Mouse (Mus musculus): ENCODE data around the gene Fxyd1.

Fxyd1 gene

DNA sequence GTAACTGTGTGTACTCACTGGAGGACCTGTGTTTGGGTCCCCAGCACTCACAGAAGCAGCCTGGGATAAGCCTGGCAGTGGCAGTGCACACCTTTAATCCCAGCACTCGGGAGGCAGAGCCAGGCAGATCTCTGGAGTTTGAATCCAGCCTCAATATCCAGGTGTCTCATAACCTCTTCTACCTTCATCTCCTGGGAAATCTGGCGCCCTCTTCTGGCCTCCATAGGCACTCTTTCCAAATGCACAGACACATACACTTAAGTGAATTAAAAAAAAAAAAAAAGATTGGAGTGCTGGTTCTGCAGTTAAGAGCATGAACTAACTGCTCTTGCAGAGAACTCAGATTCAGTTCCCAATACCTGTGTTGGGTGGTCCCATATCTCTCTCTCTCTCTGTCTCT lies 26.3 kb downstream of the Fxyd1 start:
- DNase-seq (ENCODE audit: inconsistent age in 2 of 2, low spot score in 1 of 2), result no peak

DNA sequence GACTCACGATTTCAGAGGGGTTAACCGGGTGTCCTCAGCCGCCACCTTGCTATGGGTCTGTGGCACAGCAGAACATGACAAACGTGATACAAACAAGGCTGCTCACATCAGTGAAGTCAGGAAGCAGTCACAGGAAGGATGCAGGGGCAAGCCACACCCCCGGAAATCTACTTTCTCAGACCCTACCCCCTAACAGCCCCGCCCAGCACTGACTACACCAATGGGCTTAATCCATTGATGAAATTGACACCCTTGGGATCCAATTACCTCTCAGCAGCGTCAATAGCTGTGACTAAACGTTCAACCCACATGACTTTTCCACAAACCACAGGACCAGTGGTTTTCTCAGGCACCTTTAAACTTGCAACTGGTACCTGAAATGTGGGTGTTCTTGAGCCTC lies 28.4 kb downstream of the Fxyd1 start:
- no peak for DNase-seq (ENCODE audit: inconsistent age in 2 of 2, low spot score in 1 of 2)

DNA sequence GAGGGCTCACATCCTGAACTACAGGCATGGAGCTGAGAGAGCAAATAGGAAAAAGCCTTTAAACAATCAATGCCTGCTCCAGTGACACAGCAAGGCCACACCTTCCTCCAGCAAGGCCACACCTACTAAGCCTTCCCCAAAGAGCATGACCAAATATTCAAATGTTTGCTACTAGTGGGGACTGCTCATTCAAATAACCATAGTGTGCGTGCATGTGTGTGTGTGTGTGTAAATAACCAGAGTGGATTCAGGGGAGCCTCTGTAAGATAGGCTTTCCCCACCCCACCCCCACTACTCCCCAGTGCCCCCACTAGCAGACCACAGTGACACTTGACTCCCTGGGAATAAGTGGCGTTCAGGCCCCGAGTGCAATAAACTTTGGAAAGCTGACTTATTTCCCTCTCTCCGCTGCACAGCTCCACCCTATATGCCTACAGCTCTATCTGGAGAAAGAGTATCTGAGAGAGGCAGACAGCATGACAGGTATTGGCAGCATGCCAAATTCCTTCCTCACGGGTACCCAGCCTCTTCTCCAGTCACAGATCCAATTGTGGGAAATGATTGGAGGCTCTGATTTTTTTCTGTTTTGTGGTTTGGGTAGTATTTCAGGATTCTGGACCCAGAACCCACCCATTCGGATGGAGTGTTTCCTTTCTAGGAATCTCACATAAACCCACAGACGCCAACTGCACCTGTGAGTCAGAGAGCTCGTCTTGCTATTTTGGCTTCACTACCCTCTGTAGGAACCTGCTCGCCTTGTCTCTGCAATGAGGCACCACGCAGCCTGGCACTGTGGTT lies 39.7 kb downstream of the Fxyd1 start:
- DNase-seq (ENCODE audit: inconsistent age in 2 of 2, low spot score in 1 of 2), result peak; percentile 33 to 75

DNA sequence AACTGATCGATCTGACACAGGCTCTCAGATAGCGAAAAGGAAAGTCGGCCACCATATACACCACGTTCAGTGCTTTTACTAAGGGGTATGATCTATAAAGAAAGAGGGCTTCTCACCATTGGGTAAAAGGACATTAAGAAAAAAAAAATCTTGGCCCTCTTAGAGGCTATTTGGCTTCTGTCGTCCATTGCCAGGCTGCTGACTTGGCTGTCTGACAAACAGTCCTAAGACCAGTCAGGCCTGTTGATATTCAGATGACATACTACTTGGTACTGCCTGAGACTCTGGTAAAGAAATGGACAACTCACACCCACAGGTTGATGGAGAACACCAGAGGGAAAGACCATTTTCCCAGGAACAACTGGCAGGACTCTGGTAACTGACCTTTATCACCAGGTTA lies 44.0 kb downstream of the Fxyd1 start:
- peak in 1 of 2 experiments; percentile 46 for DNase-seq (ENCODE audit: inconsistent age in 2 of 2, low spot score in 1 of 2)

DNA sequence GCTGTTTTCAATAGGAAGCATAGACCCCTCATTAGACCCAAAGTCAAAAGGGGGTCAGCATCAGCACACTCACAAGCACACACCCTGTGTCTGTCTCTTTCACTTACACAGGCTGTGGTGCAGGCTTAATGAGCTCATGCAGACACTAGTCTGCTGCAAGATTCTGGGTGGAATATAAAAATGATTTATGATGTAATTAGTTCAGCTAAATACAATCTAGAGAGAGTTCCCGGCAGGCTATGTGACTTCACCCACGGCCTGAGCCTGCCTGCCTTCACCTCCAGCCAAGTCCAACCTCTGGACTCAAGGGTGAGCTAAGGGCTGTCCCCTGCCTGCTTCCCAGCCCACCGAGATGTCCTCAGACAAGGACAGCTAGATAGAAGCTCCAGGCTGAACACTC lies 48.1 kb downstream of the Fxyd1 start:
- DNase-seq (ENCODE audit: inconsistent age in 2 of 2, low spot score in 1 of 2), result peak; percentile 21 to 65

DNA sequence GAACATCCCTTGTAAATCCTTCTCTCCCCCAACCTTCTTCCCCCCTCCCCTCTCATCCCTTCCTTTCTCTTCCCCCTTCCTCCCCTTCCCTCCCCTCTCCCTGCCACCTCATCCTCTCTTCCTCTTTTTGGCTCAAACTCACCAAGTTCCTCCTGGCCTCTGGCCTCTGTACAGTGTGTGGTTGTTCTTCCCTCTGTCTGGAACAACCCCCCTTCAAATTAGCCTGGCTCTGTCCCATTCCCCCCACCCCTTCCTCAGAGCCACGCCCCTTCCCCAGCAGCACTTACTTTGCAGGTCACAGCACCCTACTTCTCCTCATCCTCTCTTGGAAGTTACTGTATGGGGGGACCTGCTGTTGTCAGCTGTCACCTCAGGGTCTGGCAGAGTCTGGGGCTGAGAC lies 48.8 kb downstream of the Fxyd1 start:
- peak; percentile 23 to 35 for DNase-seq (ENCODE audit: inconsistent age in 2 of 2, low spot score in 1 of 2)

DNA sequence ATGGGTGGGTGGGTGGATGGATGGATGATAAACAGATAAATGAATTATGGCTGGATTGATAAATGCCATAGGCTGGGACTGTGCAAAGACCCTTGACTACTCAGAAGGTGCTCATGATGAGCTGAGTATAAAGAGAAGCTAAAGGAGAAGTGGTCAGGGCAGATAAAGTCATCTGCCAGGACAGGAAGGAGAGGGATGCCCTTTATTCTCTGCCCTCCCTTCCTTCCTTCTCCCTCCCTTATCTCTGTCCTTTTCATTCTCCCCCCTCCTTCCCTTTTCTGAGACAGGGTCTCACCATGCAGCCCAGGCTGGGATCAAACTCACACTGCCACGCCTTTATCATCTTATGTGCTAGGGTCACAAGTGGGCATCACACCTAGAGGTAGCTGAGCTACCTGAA lies 49.2 kb downstream of the Fxyd1 start:
- no peak for DNase-seq (ENCODE audit: inconsistent age in 2 of 2, low spot score in 1 of 2)

DNA sequence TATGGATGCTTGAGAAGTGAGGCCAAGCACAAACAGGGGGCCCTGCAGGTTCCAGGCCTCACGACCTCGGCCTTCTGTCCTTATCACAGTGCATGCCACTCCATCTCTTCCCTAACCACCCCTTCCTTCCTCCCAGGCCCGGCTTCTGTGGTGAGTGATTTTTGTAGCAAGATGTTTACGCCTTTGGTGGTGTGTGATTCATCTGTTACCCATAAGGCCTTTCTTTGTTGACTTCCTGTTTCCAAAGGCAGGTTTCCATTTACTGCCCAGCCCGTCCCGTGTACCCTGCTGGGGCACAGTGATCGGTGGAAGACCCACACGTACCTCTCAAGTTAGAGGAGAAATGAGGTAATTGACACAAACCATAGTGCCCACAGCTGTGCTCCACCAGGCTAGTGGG lies 54.3 kb downstream of the Fxyd1 start:
- DNase-seq (ENCODE audit: inconsistent age in 2 of 2, low spot score in 1 of 2), result peak; percentile 50 to 72

Measured in adrenal gland, adult (tissue).